1 mouse cellular context compared by ENCODE assay signal in genomic region chr19:4720112-4720511, GRCm38 (mm10).
TF ChIP-seq lines count a peak whose summit lies in the region.

No protein-coding gene starts in this region.

TF ChIP-seq in CH12.LX, 34 proteins besides CTCF, POLR2A, EP300 and RAD21:
- TF ChIP-seq TCF12 (IDR thresholded peaks at IDR 0.05; ENCODE audit: low read depth, low read length) (no peak), MYC (IDR thresholded peaks at IDR 0.05; ENCODE audit: low read depth, low read length) (no peak), TBP (conservative IDR thresholded peaks at IDR 0.05; ENCODE audit: low read depth, low read length) (no peak), KAT2A (IDR thresholded peaks at IDR 0.05; ENCODE audit: insufficient replicate concordance, low read length) (no peak), PAX5 (IDR thresholded peaks at IDR 0.05; ENCODE audit: low read length) (no peak), ZNF384 (IDR thresholded peaks at IDR 0.05; ENCODE audit: low read depth, low read length) (no peak), ZC3H11A (IDR thresholded peaks at IDR 0.05; ENCODE audit: low read depth, low read length) (no peak), NELFE (IDR thresholded peaks at IDR 0.05; ENCODE audit: low read depth, low read length) (no peak), MAFK (IDR thresholded peaks at IDR 0.05; ENCODE audit: insufficient replicate concordance, low read length) (no peak), ELF1 (IDR thresholded peaks at IDR 0.05; ENCODE audit: low read depth, low read length) (no peak), ETS1 (conservative IDR thresholded peaks at IDR 0.05; ENCODE audit: low read depth, low read length) (no peak), NRF1 (IDR thresholded peaks at IDR 0.05; ENCODE audit: low read depth, low read length) (no peak), ZMIZ1 (IDR thresholded peaks at IDR 0.05; ENCODE audit: low read depth, low read length) (no peak), SIN3A (IDR thresholded peaks at IDR 0.05; ENCODE audit: low read length) (no peak), CHD2 (IDR thresholded peaks at IDR 0.05; ENCODE audit: low read length) (no peak)
